Mouse (Mus musculus): ENCODE measurements at regions not wholly inside any gene's neighbourhood (a gene's known extent, or its start where the extent isn't known, plus 50 kb on each side); places are given as distances from the start of the nearest gene placed in this dataset.

DNA sequence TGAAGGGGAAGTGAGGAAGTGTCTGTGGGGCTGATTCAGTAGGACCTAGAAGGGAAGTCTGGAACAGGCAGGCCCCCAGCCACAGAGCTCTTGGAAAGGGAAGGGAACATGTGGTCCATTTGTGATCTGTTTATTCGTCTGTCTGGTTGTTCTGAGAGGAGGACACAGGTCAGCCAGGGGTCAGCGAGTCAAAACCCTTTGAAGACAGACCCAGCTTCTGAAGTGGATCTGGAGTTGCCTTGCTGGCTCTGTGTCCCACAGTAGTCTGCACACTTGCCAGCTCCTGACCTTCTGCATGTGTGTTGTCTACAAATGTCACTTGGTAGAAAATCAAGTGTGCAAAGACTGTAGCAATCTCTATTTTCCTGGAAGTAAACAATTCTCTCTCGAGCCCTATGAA is 119.3 kb upstream of the Osr1 start:
- WGBS (ENCODE audit: insufficient replicate concordance), result 34% methylated on average over 3 of the region's 3 CpGs
- no peak overlapping the region for H3K9ac ChIP-seq (ENCODE audit: low read depth, low read length)
- no peak overlapping the region for H3K4me3 ChIP-seq (ENCODE audit: low read depth, low read length)
- H3K27me3 ChIP-seq (ENCODE audit: control insufficient read depth, insufficient read depth, low read length), result no peaks in the 10 kb centered on the region
- H3K36me3 ChIP-seq (ENCODE audit: control insufficient read depth, insufficient read depth, low read length), result no peaks in the 10 kb centered on the region
- no peak overlapping the region for H3K4me2 ChIP-seq
- H3K4me1 ChIP-seq (ENCODE audit: control insufficient read depth, insufficient read depth, low read length), result no peaks in the 10 kb centered on the region
- ATAC-seq (replicated peaks; ENCODE audit: insufficient number of reproducible peaks, low FRiP score, low TSS enrichment), result no peak
- no peak overlapping the region for H3K27ac ChIP-seq (ENCODE audit: low read depth, low read length)
- no peaks in the 10 kb centered on the region for H3K9me3 ChIP-seq (replicated peaks; ENCODE audit: control insufficient read depth, low read length)

DNA sequence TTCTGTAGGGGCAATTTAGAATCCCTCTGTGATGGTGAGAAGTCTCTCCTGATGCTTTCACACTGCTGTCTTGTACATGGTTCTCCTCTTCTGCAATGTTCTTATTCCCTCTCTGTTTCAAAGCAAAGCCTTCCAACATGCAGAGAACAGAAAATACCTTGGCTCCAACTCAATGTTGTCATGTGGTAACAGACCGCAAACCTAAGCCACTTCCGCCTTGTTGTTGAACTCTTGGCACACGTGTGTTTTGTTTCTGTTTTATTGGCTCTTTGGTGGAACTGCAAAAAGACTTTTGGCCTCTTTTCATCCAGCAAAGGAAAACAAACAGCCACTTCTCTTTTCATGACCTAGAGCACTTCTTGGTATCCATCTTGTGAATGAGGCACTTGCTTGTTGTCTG is 109.7 kb upstream of the Osr1 start:
- no peak for ATAC-seq (replicated peaks; ENCODE audit: insufficient number of reproducible peaks, low FRiP score, low TSS enrichment)
- H3K27me3 ChIP-seq (ENCODE audit: control insufficient read depth, insufficient read depth, low read length), result no peaks in the 10 kb centered on the region
- H3K4me3 ChIP-seq (ENCODE audit: low read depth, low read length), result no peak overlapping the region
- no peaks in the 10 kb centered on the region for H3K4me1 ChIP-seq (ENCODE audit: control insufficient read depth, insufficient read depth, low read length)
- H3K9me3 ChIP-seq (replicated peaks; ENCODE audit: control insufficient read depth, low read length), result no peaks in the 10 kb centered on the region
- WGBS (ENCODE audit: insufficient replicate concordance), result 81% methylated on average over 3 of the region's 3 CpGs
- no peaks in the 10 kb centered on the region for H3K36me3 ChIP-seq (ENCODE audit: control insufficient read depth, insufficient read depth, low read length)
- H3K9ac ChIP-seq (ENCODE audit: low read depth, low read length), result no peak overlapping the region
- H3K27ac ChIP-seq (ENCODE audit: low read depth, low read length), result no peak overlapping the region
- no peak overlapping the region for H3K4me2 ChIP-seq

DNA sequence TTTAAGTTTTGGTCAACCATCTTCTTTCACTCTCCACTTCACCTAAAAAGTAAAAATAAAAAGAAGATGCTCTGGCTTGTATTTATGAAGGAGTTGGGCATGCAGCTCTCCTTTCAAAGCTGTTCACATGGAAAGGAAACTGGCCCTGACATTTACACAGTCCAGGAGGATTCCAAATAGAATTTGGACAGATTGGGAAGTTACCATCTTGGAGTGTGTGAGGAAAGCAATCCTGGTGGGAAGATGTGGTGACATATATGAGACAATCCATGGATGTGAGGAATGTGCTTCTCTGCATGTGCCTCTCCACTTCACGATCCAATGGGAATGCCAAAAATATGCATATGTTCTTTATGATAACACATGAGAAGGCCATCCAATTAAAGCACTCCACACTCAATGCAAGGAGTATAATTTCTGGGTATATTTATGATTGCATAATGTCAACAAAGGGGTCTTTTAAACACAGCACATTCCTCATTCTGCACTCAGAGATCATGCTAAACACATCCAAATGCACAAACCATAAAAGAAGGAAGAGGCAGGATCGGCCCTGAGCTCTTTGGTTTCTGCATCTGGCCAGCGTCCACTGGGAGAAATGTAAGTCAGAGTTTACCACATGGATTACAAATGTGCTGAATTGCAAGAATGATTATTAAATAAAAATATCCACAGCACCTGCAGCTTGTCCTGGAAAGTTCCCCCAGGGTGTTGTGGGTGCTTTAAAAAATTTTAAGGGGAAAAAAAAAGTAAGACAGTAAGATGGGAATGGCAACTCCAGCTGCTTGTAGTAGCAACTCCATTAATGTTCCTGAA is 100.1 kb upstream of the Osr1 start:
- no peaks in the 10 kb centered on the region for H3K27me3 ChIP-seq (ENCODE audit: control insufficient read depth, insufficient read depth, low read length)
- 51% methylated on average over 3 of the region's 3 CpGs for WGBS (ENCODE audit: insufficient replicate concordance)
- no peaks in the 10 kb centered on the region for H3K9me3 ChIP-seq (replicated peaks; ENCODE audit: control insufficient read depth, low read length)
- no peaks in the 10 kb centered on the region for H3K4me1 ChIP-seq (ENCODE audit: control insufficient read depth, insufficient read depth, low read length)
- no peak overlapping the region for H3K4me3 ChIP-seq (ENCODE audit: low read depth, low read length)
- H3K27ac ChIP-seq (ENCODE audit: low read depth, low read length), result no peak overlapping the region
- ATAC-seq (replicated peaks; ENCODE audit: insufficient number of reproducible peaks, low FRiP score, low TSS enrichment), result no peak
- H3K36me3 ChIP-seq (ENCODE audit: control insufficient read depth, insufficient read depth, low read length), result no peaks in the 10 kb centered on the region
- no peak overlapping the region for H3K4me2 ChIP-seq
- H3K9ac ChIP-seq (ENCODE audit: low read depth, low read length), result no peak overlapping the region

DNA sequence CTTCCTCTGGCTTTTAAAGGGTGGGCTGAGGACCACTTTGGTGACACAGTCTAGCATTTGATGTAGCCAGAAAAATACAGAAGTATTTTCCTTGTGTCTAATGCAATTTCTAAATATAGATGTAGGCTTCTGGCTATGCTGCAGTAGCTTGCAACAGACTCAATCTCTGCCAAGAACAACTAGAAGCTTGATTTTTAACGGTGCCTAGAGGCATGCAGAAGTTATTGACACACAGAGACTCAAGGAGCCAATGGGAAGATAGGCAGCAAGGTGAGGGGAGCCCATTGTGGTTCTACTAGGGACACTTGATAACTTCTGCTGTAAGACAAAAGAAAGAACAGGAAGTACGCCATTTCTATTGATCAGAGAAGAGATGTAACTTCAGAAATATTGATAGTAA is 94.1 kb upstream of the Osr1 start:
- H3K27ac ChIP-seq (ENCODE audit: low read depth, low read length), result no peak overlapping the region
- H3K4me1 ChIP-seq (ENCODE audit: control insufficient read depth, insufficient read depth, low read length), result no peaks in the 10 kb centered on the region
- no peaks in the 10 kb centered on the region for H3K9me3 ChIP-seq (replicated peaks; ENCODE audit: control insufficient read depth, low read length)
- ATAC-seq (replicated peaks; ENCODE audit: insufficient number of reproducible peaks, low FRiP score, low TSS enrichment), result no peak
- H3K36me3 ChIP-seq (ENCODE audit: control insufficient read depth, insufficient read depth, low read length), result no peaks in the 10 kb centered on the region
- H3K4me2 ChIP-seq, result no peak overlapping the region
- no peak overlapping the region for H3K4me3 ChIP-seq (ENCODE audit: low read depth, low read length)
- 69% methylated on average over 2 of the region's 2 CpGs for WGBS (ENCODE audit: insufficient replicate concordance)
- no peaks in the 10 kb centered on the region for H3K27me3 ChIP-seq (ENCODE audit: control insufficient read depth, insufficient read depth, low read length)
- no peak overlapping the region for H3K9ac ChIP-seq (ENCODE audit: low read depth, low read length)

DNA sequence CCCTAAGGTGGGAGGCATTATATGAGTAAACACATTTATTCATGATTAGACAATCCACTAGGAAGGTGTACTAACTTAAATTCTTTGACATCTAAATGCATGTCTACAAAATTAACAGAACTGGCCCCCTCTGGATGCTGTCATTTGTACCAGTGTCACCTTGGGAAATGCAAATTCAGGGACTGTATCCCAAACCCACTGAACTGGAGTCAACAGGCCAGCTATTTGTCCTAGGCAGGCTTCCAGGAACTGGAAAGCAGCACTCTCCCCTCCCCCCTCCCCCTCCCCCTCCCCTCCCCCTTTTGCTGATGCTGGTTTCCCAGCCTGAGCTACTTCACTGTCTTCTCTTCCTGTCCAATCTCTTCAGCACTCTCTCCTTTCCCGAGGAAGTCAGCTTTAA is 91.7 kb upstream of the Osr1 start:
- H3K27ac ChIP-seq (ENCODE audit: low read depth, low read length), result no peak overlapping the region
- 33% methylated on average over 1 of the region's 1 CpGs for WGBS (ENCODE audit: insufficient replicate concordance)

DNA sequence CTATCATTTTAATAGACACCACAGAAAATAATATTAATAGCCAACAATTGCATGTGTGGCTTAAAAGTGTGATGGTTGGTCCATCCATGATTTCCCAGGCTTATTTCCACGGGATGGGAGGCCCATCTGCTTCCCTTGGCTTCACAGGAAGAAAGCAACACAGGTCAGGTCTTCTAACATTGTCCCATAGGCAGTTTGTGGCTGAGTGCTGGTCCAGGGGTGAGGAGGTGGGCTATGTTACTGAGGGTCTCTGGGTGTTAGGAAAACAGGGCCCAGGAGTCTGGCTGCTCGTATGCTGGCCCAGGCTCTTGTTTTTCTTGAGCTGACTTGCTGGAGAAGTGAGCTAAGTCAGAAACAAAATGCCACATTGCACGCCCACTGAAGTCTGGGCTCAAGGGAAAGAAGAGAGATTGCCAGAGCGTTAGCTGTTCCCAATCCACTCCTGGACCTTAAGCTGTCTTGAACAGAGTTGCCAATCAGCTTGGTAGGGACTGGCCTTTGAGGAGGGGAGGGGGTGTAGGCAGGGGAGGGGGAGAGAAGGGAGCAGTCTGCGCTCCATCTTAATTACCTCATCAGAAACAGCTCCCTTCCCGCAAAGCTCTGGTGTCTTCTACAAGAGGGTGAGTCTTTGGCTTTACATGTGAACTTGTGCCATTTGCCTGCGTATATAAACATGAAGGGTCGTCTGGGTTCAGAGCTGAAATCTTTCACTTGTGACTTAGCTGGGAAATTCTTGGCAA is 82.1 kb upstream of the Osr1 start:
- H3K36me3 ChIP-seq (ENCODE audit: control insufficient read depth, insufficient read depth, low read length), result no peaks in the 10 kb centered on the region
- H3K9me3 ChIP-seq (replicated peaks; ENCODE audit: control insufficient read depth, low read length), result no peaks in the 10 kb centered on the region
- H3K4me3 ChIP-seq (ENCODE audit: low read depth, low read length), result no peak overlapping the region
- no peak overlapping the region for H3K27ac ChIP-seq (ENCODE audit: low read depth, low read length)
- no peak for ATAC-seq (replicated peaks; ENCODE audit: insufficient number of reproducible peaks, low FRiP score, low TSS enrichment)
- H3K9ac ChIP-seq (ENCODE audit: low read depth, low read length), result no peak overlapping the region
- no peaks in the 10 kb centered on the region for H3K27me3 ChIP-seq (ENCODE audit: control insufficient read depth, insufficient read depth, low read length)
- H3K4me2 ChIP-seq, result no peak overlapping the region
- no peaks in the 10 kb centered on the region for H3K4me1 ChIP-seq (ENCODE audit: control insufficient read depth, insufficient read depth, low read length)
- WGBS (ENCODE audit: insufficient replicate concordance), result 63% methylated on average over 8 of the region's 8 CpGs

More for the DNA sequence above, 91.7 kb upstream of the Osr1 start:
- no peaks in the 10 kb centered on the region for H3K9me3 ChIP-seq (replicated peaks; ENCODE audit: control insufficient read depth, low read length)
- no peaks in the 10 kb centered on the region for H3K27me3 ChIP-seq (ENCODE audit: control insufficient read depth, insufficient read depth, low read length)
- H3K4me3 ChIP-seq (ENCODE audit: low read depth, low read length), result no peak overlapping the region
- H3K9ac ChIP-seq (ENCODE audit: low read depth, low read length), result no peak overlapping the region
- no peak overlapping the region for H3K4me2 ChIP-seq
- no peak for ATAC-seq (replicated peaks; ENCODE audit: insufficient number of reproducible peaks, low FRiP score, low TSS enrichment)
- no peaks in the 10 kb centered on the region for H3K36me3 ChIP-seq (ENCODE audit: control insufficient read depth, insufficient read depth, low read length)
- H3K4me1 ChIP-seq (ENCODE audit: control insufficient read depth, insufficient read depth, low read length), result no peaks in the 10 kb centered on the region

DNA sequence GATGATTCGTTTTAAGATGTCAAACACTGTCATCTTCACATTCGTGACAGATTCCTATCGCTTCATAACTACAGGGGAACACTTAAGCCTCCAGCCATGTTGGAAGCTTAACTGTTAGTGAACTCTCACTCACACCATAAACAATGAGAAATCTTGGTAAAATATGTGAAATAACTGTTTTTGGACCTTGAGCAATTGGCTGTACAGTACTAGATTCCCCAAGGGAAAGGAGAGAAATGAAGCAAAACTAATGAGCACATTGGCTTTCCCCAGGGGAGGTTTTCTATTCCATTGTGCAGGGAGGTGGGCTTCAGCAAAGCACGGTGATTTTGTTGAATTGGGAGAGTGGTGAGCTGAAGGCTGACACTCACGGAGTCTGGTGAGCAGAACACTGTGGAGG is 56.0 kb upstream of the Osr1 start:
- H3K36me3 ChIP-seq (ENCODE audit: control insufficient read depth, insufficient read depth, low read length), result no peaks in the 10 kb centered on the region
- no peak overlapping the region for H3K4me3 ChIP-seq (ENCODE audit: low read depth, low read length)
- no peak overlapping the region for H3K27ac ChIP-seq (ENCODE audit: low read depth, low read length)
- no peak for ATAC-seq (replicated peaks; ENCODE audit: insufficient number of reproducible peaks, low FRiP score, low TSS enrichment)
- no peaks in the 10 kb centered on the region for H3K4me1 ChIP-seq (ENCODE audit: control insufficient read depth, insufficient read depth, low read length)
- H3K9ac ChIP-seq (ENCODE audit: low read depth, low read length), result no peak overlapping the region
- no peaks in the 10 kb centered on the region for H3K9me3 ChIP-seq (replicated peaks; ENCODE audit: control insufficient read depth, low read length)
- no peaks in the 10 kb centered on the region for H3K27me3 ChIP-seq (ENCODE audit: control insufficient read depth, insufficient read depth, low read length)
- 79% methylated on average over 5 of the region's 5 CpGs for WGBS (ENCODE audit: insufficient replicate concordance)
- H3K4me2 ChIP-seq, result no peak overlapping the region

DNA sequence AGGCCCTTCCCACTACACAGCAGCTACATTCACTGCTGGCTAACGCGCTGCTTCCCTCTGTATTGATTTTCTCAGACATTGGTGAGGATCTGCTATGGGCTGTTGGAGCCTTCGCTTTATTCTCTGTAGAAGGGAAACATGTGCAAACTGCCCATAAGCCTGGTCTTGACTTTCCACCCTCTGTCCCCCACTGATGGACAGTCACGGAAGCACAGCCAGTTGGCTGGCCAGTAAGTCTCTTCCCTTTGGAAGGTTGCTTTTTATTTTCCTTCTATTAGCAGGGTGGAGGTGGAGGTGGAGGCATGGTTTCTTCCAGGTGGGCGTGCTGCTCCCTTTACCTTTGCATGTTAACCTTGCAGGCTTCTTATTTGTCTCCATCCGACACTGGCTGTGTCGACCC is 51.1 kb upstream of the Osr1 start:
- Histone ChIP-seq H3K27ac (ENCODE audit: low read depth, low read length) (no peak overlapping the region), H3K36me3 (ENCODE audit: control insufficient read depth, insufficient read depth, low read length) (no peaks in the 10 kb centered on the region), H3K9ac (ENCODE audit: low read depth, low read length) (no peak overlapping the region), H3K4me3 (ENCODE audit: low read depth, low read length) (no peak overlapping the region), H3K27me3 (ENCODE audit: control insufficient read depth, insufficient read depth, low read length) (no peaks in the 10 kb centered on the region), H3K4me2 (no peak overlapping the region), H3K9me3 (replicated peaks; ENCODE audit: control insufficient read depth, low read length) (no peaks in the 10 kb centered on the region), H3K4me1 (ENCODE audit: control insufficient read depth, insufficient read depth, low read length) (no peaks in the 10 kb centered on the region)
- 69% methylated on average over 7 of the region's 7 CpGs for WGBS (ENCODE audit: insufficient replicate concordance)
- no peak for ATAC-seq (replicated peaks; ENCODE audit: insufficient number of reproducible peaks, low FRiP score, low TSS enrichment)

DNA sequence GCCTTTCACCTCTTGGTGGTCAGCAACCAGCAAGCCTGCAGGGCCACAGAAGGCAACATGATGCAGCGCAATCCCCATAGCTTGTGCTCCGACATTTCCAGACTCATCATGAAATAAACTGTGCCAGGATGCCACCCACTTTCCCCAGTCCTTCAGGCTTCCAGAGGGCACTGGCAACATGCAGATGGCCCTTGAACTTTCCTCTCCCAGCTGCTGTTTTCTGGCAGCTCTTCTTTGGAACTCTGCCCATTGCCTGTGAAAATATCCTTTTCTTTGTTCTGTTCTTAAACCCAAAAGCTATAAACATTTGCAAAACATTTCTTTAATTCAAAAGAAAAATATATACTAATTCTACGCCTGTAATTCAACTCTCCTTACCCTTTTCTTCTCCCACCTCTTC is 50.6 kb upstream of the Osr1 start:
- WGBS (ENCODE audit: insufficient replicate concordance), result 79% methylated on average over 3 of the region's 3 CpGs
- no peak for ATAC-seq (replicated peaks; ENCODE audit: insufficient number of reproducible peaks, low FRiP score, low TSS enrichment)
- H3K4me3 ChIP-seq (ENCODE audit: low read depth, low read length), result no peak overlapping the region
- no peaks in the 10 kb centered on the region for H3K4me1 ChIP-seq (ENCODE audit: control insufficient read depth, insufficient read depth, low read length)
- H3K36me3 ChIP-seq (ENCODE audit: control insufficient read depth, insufficient read depth, low read length), result no peaks in the 10 kb centered on the region
- no peak overlapping the region for H3K9ac ChIP-seq (ENCODE audit: low read depth, low read length)
- no peak overlapping the region for H3K27ac ChIP-seq (ENCODE audit: low read depth, low read length)
- no peak overlapping the region for H3K4me2 ChIP-seq
- H3K9me3 ChIP-seq (replicated peaks; ENCODE audit: control insufficient read depth, low read length), result no peaks in the 10 kb centered on the region
- H3K27me3 ChIP-seq (ENCODE audit: control insufficient read depth, insufficient read depth, low read length), result no peaks in the 10 kb centered on the region

Data from heart, embryonic 11.5 days (tissue).